ENCODE assay signal across 26 mouse cellular contexts in the genomic region with DNA sequence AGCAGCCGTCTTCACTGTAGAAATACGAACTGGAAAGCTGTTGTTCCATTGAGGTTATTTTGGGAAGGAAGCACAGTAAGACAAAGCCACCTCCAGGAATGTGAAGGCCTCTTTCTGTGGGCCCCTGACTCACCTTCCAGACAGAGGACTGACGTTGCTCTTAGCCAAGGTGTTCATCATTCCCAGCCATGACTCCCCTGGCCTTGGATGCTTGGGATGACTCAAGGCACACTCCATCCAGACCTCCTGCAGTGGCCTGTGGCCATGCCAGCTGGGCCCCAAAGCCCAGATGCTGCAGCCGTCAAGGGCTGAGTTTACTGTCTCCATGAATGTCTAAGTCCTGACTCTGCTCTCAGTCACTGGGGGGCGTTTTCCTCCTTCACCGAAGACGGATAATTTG. TPM values are rescaled to one million over a fixed set of nuclear protein-coding genes. Genes with fewer than 3 reads are reported as not detected.
A peak's percentile ranks its signal among the peaks of the same experiment; 100 is the strongest.
DNase-seq lines count a peak whose midpoint lies in the region; ATAC-seq and TF ChIP-seq lines count a peak whose summit lies in the region.
"Had no signal": no experiment of that assay in that cellular context is flagged by ENCODE, and none has a peak within 500 bp of the region (broad histone marks: within the 10 kb centered on the region; RNA-seq: fewer than 3 reads in every experiment).

No protein-coding gene starts in this region.

- no peaks in the 10 kb centered on the region for H3K9me3 ChIP-seq in kidney, embryonic 15.5 days (replicated peaks)
- H3K9me3 ChIP-seq: forebrain, embryonic 13.5 days; hindbrain, embryonic 15.5 days; liver, embryonic 13.5 days; midbrain, embryonic 13.5 days had no signal

- no peak overlapping the region for H3K9ac ChIP-seq in kidney, embryonic 15.5 days
- H3K9ac ChIP-seq: forebrain, embryonic 13.5 days; hindbrain, embryonic 15.5 days; liver, embryonic 13.5 days; midbrain, embryonic 13.5 days had no signal

- no peak for TF ChIP-seq CTCF in embryonic fibroblast, embryonic 13.5 days (IDR thresholded peaks at IDR 0.05; ENCODE audit: borderline replicate concordance, insufficient read depth, low read length)

- no peak for TF ChIP-seq POLR2A in embryonic fibroblast, embryonic 13.5 days (IDR thresholded peaks at IDR 0.05; ENCODE audit: low read depth, low read length)

- DNase-seq in cerebellum, postnatal 10 days: peak; percentile 41 to 50
- DNase-seq in cerebellum, postnatal 25 days: no peak
- peak; percentile 67 for DNase-seq in Muller cell, postnatal 12 days (ENCODE audit: inconsistent ontology term)
- DNase-seq in adrenal gland, adult 8-10 months: peak; percentile 49
- DNase-seq in heart, postnatal 36 days: no peak
- DNase-seq in layer of hippocampus, postnatal 25 days (ENCODE audit: extremely low spot score in 1 of 2, low spot score in 1 of 2): no peak
- DNase-seq: cerebellum, adult 8-10 months; embryo, embryonic 11 days; gastrocnemius, postnatal 25 days; heart, adult 18-20 months; heart, postnatal 4 days; kidney, adult 11 months; kidney, postnatal 36 days; layer of hippocampus, postnatal 36 days; left cerebral cortex, postnatal 4 days; liver, embryonic 13.5 days; lung, adult 18-20 months had no signal

- H3K4me2 ChIP-seq in kidney, embryonic 15.5 days: no peak overlapping the region
- H3K4me2 ChIP-seq: forebrain, embryonic 13.5 days; heart, embryonic 11.5 days; hindbrain, embryonic 15.5 days; liver, embryonic 13.5 days; midbrain, embryonic 13.5 days had no signal

- no peaks in the 10 kb centered on the region for H3K27me3 ChIP-seq in kidney, embryonic 15.5 days
- H3K27me3 ChIP-seq: forebrain, embryonic 13.5 days; hindbrain, embryonic 15.5 days; midbrain, embryonic 13.5 days had no signal

- no peak for ATAC-seq in kidney, embryonic 15.5 days (replicated peaks; ENCODE audit: low FRiP score)
- ATAC-seq: forebrain, embryonic 13.5 days; inflammation-experienced regulatory T-cells, adult 6 months; lung, postnatal 0 days; midbrain, embryonic 13.5 days had no signal

- H3K4me3 ChIP-seq in embryonic fibroblast, embryonic 13.5 days (ENCODE audit: insufficient read depth, low read length): no peak overlapping the region
- H3K4me3 ChIP-seq in kidney, embryonic 15.5 days (replicated peaks): no peak overlapping the region
- H3K4me3 ChIP-seq: forebrain, embryonic 13.5 days; hindbrain, embryonic 15.5 days; liver, embryonic 13.5 days; megakaryocyte, embryonic 14.5 days; midbrain, embryonic 13.5 days had no signal

- 59% methylated on average over 7 of the region's 7 CpGs for WGBS in kidney, embryonic 15.5 days

- intact Hi-C loops in heart, postnatal 36 days (cut with DNase I): no loop called here

- peak overlapping the region; percentile 68 for H3K27ac ChIP-seq in embryonic fibroblast, embryonic 13.5 days (ENCODE audit: insufficient read depth, low read length)
- no peak overlapping the region for H3K27ac ChIP-seq in kidney, embryonic 15.5 days
- H3K27ac ChIP-seq: forebrain, embryonic 13.5 days; hindbrain, embryonic 15.5 days; liver, embryonic 13.5 days; midbrain, embryonic 13.5 days had no signal

- no peaks in the 10 kb centered on the region for H3K36me3 ChIP-seq in kidney, embryonic 15.5 days
- H3K36me3 ChIP-seq: hindbrain, embryonic 15.5 days; liver, embryonic 13.5 days; midbrain, embryonic 13.5 days had no signal

- peaks cover 4% of the 10 kb centered on the region; the same call in 1 of the 2 replicates for H3K4me1 ChIP-seq in embryonic fibroblast, embryonic 13.5 days (ENCODE audit: control insufficient read depth, insufficient read depth, low read length)
- H3K4me1 ChIP-seq in kidney, embryonic 15.5 days: peaks cover 10% of the 10 kb centered on the region
- H3K4me1 ChIP-seq: hindbrain, embryonic 15.5 days; liver, embryonic 13.5 days had no signal

RNA-seq across cellular contexts. Expression of gene Amotl2, which starts 43.1 kb away (rescaled TPM):
- total RNA-seq in adrenal gland, adult 8-10 months (2022): 100 to 1,000 TPM in 2 of 4 experiments, 10 to 100 TPM in 2; 77.4 to 388 (median 110) TPM
- polyA plus RNA-seq in embryonic fibroblast, embryonic 13.5 days (2011; ENCODE audit: insufficient read length, low read depth, missing spikeins): 135 and 188 TPM in 2 replicates
- total RNA-seq in heart, postnatal 36 days (2021): 10 to 100 TPM; 67.5 to 79.0 TPM
- polyA plus RNA-seq in kidney, embryonic 15.5 days (2015; fragmentation: Nextera tagmentation; extraction: Ambion mirVana): 43.3 and 45.1 TPM in 2 replicates
- 10 to 100 TPM; 19.1 to 24.1 TPM for total RNA-seq in layer of hippocampus, postnatal 25 days (2021)

RNA-seq across cellular contexts. Expression of gene Cep63, which starts 47.0 kb away (rescaled TPM):
- 10 to 100 TPM; 33.8 to 46.8 (median 43.5) TPM for total RNA-seq in adrenal gland, adult 8-10 months (2022)
- 22.8 and 27.0 TPM in 2 replicates for polyA plus RNA-seq in embryonic fibroblast, embryonic 13.5 days (2011; ENCODE audit: insufficient read length, low read depth, missing spikeins)
- 10 to 100 TPM; 53.0 to 53.1 TPM for total RNA-seq in heart, postnatal 36 days (2021)
- polyA plus RNA-seq in kidney, embryonic 15.5 days (2015; fragmentation: Nextera tagmentation; extraction: Ambion mirVana): 59.3 and 61.7 TPM in 2 replicates
- total RNA-seq in layer of hippocampus, postnatal 25 days (2021): 10 to 100 TPM; 27.3 to 33.4 TPM

RNA-seq across cellular contexts. Expression of gene Anapc13, which starts 47.3 kb away (rescaled TPM):
- 100 to 1,000 TPM; 286 to 364 (median 329) TPM for total RNA-seq in adrenal gland, adult 8-10 months (2022)
- polyA plus RNA-seq in embryonic fibroblast, embryonic 13.5 days (2011; ENCODE audit: insufficient read length, low read depth, missing spikeins): 44.9 and 51.4 TPM in 2 replicates
- total RNA-seq in heart, postnatal 36 days (2021): 100 to 1,000 TPM; 341 to 347 TPM
- polyA plus RNA-seq in kidney, embryonic 15.5 days (2015; fragmentation: Nextera tagmentation; extraction: Ambion mirVana): 197 and 211 TPM in 2 replicates
- total RNA-seq in layer of hippocampus, postnatal 25 days (2021): 100 to 1,000 TPM in 1 of 2 experiments, 10 to 100 TPM in 1; 99.6 to 106 TPM

Comparison
In these comparisons a context has a peak if more than half of its experiments do, and no peak if none do; other contexts are left out.
1. DNase-seq: peak in cerebellum, postnatal 10 days (2 of 2), Muller cell, postnatal 12 days (single experiment) and adrenal gland, adult 8-10 months (single experiment); none in cerebellum, postnatal 25 days (0 of 2), heart, postnatal 36 days (0 of 2) and layer of hippocampus, postnatal 25 days (0 of 2).